Mouse (Mus musculus) cerebellum, adult 9-11 months (tissue): ENCODE data around the gene Fkbp10.
A peak's percentile ranks its signal among the peaks of the same experiment; 100 is the strongest.

ENCODE experiments used
- DNase-seq: peaks from one replicate; pipeline ENCODE4 v3.0.0; 2022

Gene Fkbp10

GRCm38 (mm10) chr11:100394353-100395074 is 21.0 kb upstream of the Fkbp10 start:
- peak; percentile 63 for DNase-seq

GRCm38 (mm10) chr11:100395200-100395599 is 20.3 kb upstream of the Fkbp10 start:
- DNase-seq: peak; percentile 92

DNA sequence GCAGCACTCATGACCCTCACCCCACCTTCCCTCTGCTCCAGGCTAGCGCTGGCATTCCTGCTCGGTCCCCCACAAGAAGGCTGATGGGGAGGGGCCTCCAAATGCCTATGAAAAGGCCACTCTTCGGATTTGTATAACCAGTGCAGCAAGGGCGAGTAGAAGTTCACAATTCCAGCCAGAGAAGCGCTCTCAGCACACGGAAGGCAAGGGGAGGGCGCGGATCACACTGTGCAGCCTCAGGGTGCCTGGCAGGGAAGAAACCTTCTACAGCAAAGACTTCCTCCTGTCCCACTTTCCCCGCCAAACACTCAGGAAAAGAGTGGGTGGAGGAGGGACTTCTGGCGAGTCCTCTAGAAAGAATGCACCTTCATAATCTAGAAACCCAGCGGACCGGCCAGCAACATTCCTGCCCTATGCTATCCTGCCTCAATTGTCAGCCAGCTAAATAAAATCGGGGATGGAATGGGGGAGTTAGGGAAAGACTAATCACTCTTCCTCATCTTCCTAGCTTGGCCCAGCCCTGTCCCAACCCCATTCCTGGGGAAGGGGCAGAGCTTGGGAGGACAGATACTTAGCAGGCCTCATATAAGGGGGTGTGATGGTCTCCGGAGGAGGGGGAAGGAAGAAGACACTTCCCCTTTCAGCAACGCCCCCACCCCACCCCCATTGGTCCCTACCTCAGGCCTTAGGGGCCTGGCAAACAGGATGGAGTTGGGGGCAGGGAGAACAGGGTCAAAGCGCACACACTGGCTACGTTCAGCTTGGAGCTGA is 19.5 kb upstream of the Fkbp10 start:
- peak; percentile 89 for DNase-seq

- peak; percentile 88 for DNase-seq
Measured at GRCm38 (mm10) chr11:100396886-100397599, 18.5 kb upstream of the Fkbp10 start.

- DNase-seq: peak; percentile 100
Measured at GRCm38 (mm10) chr11:100397600-100398389, 17.7 kb upstream of the Fkbp10 start, which contains the start of gene Jup. Jup (minus strand) TSS chr11:100397763.

GRCm38 (mm10) chr11:100398517-100398916 is 17.0 kb upstream of the Fkbp10 start:
- peak; percentile 55 for DNase-seq

DNA sequence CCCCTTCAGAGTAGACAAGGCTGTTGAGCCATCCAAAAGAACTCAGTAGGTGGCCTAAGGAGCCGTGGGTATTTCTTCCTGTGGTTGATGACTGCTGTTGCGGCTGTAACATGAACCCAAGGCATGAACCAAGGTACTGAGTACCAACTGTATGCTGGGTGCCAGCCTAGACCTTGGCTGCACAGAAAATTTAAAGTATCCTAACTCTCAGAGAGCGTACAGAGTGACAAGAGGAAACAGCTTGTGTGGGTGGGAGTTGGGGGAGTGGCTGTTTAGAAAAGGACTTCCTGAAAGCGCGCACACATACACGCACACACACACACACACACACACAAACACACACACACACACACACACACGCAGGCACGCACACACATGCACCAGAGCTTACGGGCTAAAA is 16.2 kb upstream of the Fkbp10 start:
- no peak for DNase-seq

GRCm38 (mm10) chr11:100399727-100400538 is 15.6 kb upstream of the Fkbp10 start:
- DNase-seq: peak; percentile 62

- DNase-seq: no peak
Measured at GRCm38 (mm10) chr11:100400842-100401241, 14.7 kb upstream of the Fkbp10 start.

DNA sequence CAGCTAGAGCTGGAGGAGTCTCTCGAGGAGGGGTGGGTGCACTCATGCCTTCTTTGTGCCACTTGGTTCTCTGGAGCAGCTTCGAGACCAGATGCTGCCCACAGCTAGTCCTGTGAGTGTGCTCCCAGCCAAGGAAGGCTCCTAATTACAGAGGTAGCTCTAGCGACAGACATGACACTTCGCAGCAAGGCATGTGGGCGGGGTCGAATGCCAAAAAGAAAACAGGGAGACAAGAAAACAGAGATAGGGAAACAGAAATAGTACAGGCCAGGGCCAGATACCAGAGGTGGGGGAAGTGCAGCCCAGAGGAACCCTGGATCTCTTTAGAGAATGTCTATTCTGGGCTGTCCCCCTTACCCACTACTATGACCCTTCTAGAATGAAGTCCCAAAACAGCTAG is 13.3 kb upstream of the Fkbp10 start:
- peak; percentile 55 for DNase-seq

DNA sequence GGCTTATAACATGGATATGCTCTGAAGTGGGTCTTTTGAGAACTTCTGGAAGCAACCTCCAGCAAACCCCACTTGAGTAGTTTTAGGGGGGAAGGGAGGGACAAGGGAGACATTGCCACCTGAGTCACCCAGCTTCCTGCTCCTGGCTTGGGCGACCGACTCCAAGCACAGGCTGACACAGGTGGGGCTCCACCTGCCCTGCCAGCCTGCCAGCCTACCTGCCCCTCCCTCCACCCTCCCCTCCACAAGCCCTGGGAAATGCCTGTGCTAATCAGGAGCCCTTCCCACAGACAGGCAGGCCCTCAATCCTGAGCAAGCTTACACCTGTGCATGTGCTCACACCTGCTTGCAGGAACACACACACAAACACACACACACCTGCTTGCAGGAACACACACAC is 12.8 kb upstream of the Fkbp10 start:
- DNase-seq: no peak

GRCm38 (mm10) chr11:100403445-100404134 is 11.9 kb upstream of the Fkbp10 start:
- DNase-seq: no peak

DNA sequence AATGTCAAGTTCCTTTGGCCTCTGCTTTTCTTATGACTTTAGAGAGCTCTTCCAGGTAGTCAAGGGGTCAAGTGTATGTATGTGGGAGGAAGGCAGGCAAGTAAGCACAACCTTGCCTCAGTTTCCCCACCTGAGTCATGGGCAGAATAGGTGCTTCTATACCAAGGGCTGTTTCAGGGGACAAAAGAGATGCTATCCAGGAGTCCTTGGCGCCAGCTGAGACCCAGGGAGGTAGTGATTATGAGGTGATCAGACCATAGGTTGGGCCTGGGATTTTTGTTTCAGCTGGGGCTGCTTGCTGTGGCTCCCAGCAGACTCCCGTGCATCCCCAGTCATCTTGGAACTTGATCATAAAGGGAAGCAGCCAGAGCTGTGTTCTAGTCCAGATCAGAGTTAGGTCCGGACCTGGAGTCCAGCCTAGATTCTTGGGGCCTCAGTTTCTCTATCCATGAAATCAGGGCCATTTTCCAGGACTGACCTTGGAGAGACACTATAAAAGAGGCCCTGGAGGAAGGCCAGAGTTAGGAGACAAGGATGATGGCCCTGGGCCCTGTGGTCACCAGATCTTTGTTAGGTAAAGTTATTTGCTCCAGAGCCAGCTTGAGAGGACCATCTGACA is 10.9 kb upstream of the Fkbp10 start:
- peak; percentile 56 for DNase-seq

DNA sequence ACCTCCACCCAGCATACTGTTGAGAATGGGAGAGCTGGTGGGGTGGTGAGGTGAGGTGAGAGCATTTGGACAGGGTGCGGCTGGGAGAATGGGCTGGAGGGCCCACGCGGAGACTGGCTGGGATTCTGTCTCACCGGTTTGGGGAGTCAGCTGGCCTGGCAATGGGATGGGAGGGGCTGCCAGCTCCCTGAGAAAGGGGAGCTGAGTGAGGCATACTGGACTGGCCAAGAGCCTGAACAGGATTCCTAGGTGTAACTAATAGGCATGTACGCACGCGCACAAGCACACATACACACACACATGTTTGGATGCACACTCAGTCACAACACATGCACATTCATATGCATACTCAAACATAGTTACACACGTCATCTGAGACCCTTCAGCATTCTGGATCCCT is 9.2 kb upstream of the Fkbp10 start:
- DNase-seq: peak; percentile 79

GRCm38 (mm10) chr11:100406995-100407705 is 8.3 kb upstream of the Fkbp10 start:
- peak; percentile 96 for DNase-seq

- DNase-seq: peak; percentile 87
Measured at GRCm38 (mm10) chr11:100408076-100408834, 7.2 kb upstream of the Fkbp10 start.

GRCm38 (mm10) chr11:100408835-100409462 is 6.5 kb upstream of the Fkbp10 start:
- peak; percentile 60 for DNase-seq

GRCm38 (mm10) chr11:100409686-100410085 is 5.8 kb upstream of the Fkbp10 start:
- peak; percentile 72 for DNase-seq

GRCm38 (mm10) chr11:100411736-100412135 is 3.8 kb upstream of the Fkbp10 start:
- DNase-seq: no peak
